Mouse (Mus musculus) kidney, embryonic 14.5 days (tissue): ENCODE measurements around the gene Il24. TPM values are rescaled to one million over a fixed set of nuclear protein-coding genes. Genes with fewer than 3 reads are reported as not detected.

ENCODE experiments used
- ATAC-seq: fragments of 200-750 bp; cut with Nextera tagmentation; 2 replicates; pipeline ENCODE4 v1.8.0; 2017; ENCODE audit warnings: moderate number of reproducible peaks, mild to moderate bottlenecking, moderate TSS enrichment, moderate library complexity; ENCODE audit not compliant: low FRiP score, low TSS enrichment
- H3K27ac ChIP-seq: fragments of 300-500 bp; sonication (generic); 2 replicates; pipeline ENCODE4 v1.5.1; 2014; ENCODE audit warnings: low read depth, mild to moderate bottlenecking, low read length, moderate library complexity, mixed read lengths
- H3K27me3 ChIP-seq: fragments of 300-500 bp; sonication (generic); 2 replicates; pipeline ENCODE4 v1.6.1; 2014; ENCODE audit warnings: mild to moderate bottlenecking, low read length; ENCODE audit not compliant: control insufficient read depth, insufficient read depth
- H3K36me3 ChIP-seq: fragments of 300-500 bp; sonication (generic); 2 replicates; pipeline ENCODE4 v1.6.1; 2014; ENCODE audit warnings: low read length, mixed read lengths; ENCODE audit not compliant: control insufficient read depth, insufficient read depth
- H3K4me1 ChIP-seq: fragments of 300-500 bp; sonication (generic); 2 replicates; pipeline ENCODE4 v1.6.1; 2014; ENCODE audit warnings: low read length, mixed read lengths; ENCODE audit not compliant: control insufficient read depth, insufficient read depth
- H3K4me2 ChIP-seq: fragments of 300-500 bp; sonication (generic); replicated peaks from 2 replicates; pipeline ENCODE4 v1.6.1; 2014; ENCODE audit warnings: low read depth, mild to moderate bottlenecking, low read length
- H3K4me3 ChIP-seq: fragments of 300-500 bp; sonication (generic); 2 replicates; pipeline ENCODE4 v1.5.1; 2014; ENCODE audit warnings: mild to moderate bottlenecking, low read length
- H3K9ac ChIP-seq: fragments of 300-500 bp; sonication (generic); 2 replicates; pipeline ENCODE4 v1.6.1; 2014; ENCODE audit warnings: low read depth, mild to moderate bottlenecking, low read length, moderate library complexity
- H3K9me3 ChIP-seq: fragments of 300-500 bp; sonication (generic); 2 replicates; pipeline ENCODE4 v1.6.1; 2016; ENCODE audit warnings: low read length; ENCODE audit not compliant: control insufficient read depth
- WGBS: fragments of 180-500 bp; shearing (Covaris S2); extraction: QIAGEN DNeasy Blood & Tissue Kit; methylation state at CpG from one replicate; pipeline ENCODE4 v1.1.7; 2014; 5-methylcytosine and 5-hydroxymethylcytosine counted together
- polyA plus RNA-seq: library from polyadenylated mRNA; unstranded; fragments of >200 nt; fragmentation: Nextera tagmentation; extraction: Ambion mirVana; gene quantifications from 2 replicates; pipeline ENCODE4 v1.2.1, GENCODE M21; 2014

Gene Il24
- polyA plus RNA-seq, 1 experiment from 2014 or later: not detected

GRCm38 (mm10) chr1:130883146-130883545 lies 4.1 kb downstream of the Il24 start:
- Histone ChIP-seq H3K4me2 (no peak overlapping the region), H3K36me3 (no peaks in the 10 kb centered on the region), H3K9me3 (no peaks in the 10 kb centered on the region), H3K27ac (no peak overlapping the region), H3K4me1 (no peaks in the 10 kb centered on the region), H3K27me3 (peaks cover 9% of the 10 kb centered on the region; the same call in 1 of the 2 replicates), H3K9ac (no peak overlapping the region), H3K4me3 (no peak overlapping the region)
- WGBS: 90% methylated on average over 4 of the region's 4 CpGs
- ATAC-seq: no peak

GRCm38 (mm10) chr1:130879927-130880326 lies 7.3 kb downstream of the Il24 start:
- ATAC-seq: no peak
- no peak overlapping the region for H3K4me2 ChIP-seq
- WGBS: 93% methylated on average over 7 of the region's 7 CpGs
- peaks cover 15% of the 10 kb centered on the region for H3K27me3 ChIP-seq
- no peaks in the 10 kb centered on the region for H3K36me3 ChIP-seq
- H3K9ac ChIP-seq: no peak overlapping the region
- H3K4me3 ChIP-seq: no peak overlapping the region
- no peaks in the 10 kb centered on the region for H3K4me1 ChIP-seq
- H3K27ac ChIP-seq: no peak overlapping the region
- H3K9me3 ChIP-seq: no peaks in the 10 kb centered on the region

GRCm38 (mm10) chr1:130877889-130878614 lies 9.2 kb downstream of the Il24 start:
- Histone ChIP-seq H3K36me3 (no peaks in the 10 kb centered on the region), H3K27me3 (peaks cover 15% of the 10 kb centered on the region), H3K27ac (no peak overlapping the region), H3K4me3 (peak overlapping the region; percentile 32), H3K4me1 (no peaks in the 10 kb centered on the region), H3K4me2 (peak overlapping the region; percentile 65), H3K9ac (no peak overlapping the region), H3K9me3 (no peaks in the 10 kb centered on the region)
- ATAC-seq: peak; percentile 62
- 2% methylated on average over 43 of the region's 43 CpGs for WGBS

GRCm38 (mm10) chr1:130876931-130877509 lies 10.2 kb downstream of the Il24 start:
- H3K9ac ChIP-seq: no peak overlapping the region
- no peaks in the 10 kb centered on the region for H3K4me1 ChIP-seq
- no peaks in the 10 kb centered on the region for H3K9me3 ChIP-seq
- WGBS: 20% methylated on average over 3 of the region's 3 CpGs
- H3K27me3 ChIP-seq: peaks cover 15% of the 10 kb centered on the region
- no peaks in the 10 kb centered on the region for H3K36me3 ChIP-seq
- no peak overlapping the region for H3K4me2 ChIP-seq
- ATAC-seq: no peak
- H3K4me3 ChIP-seq: no peak overlapping the region
- H3K27ac ChIP-seq: no peak overlapping the region

GRCm38 (mm10) chr1:130875910-130876309 lies 11.3 kb downstream of the Il24 start:
- H3K4me1 ChIP-seq: no peaks in the 10 kb centered on the region
- no peak overlapping the region for H3K4me2 ChIP-seq
- H3K27ac ChIP-seq: no peak overlapping the region
- no peak overlapping the region for H3K4me3 ChIP-seq
- no peak for ATAC-seq
- H3K27me3 ChIP-seq: peaks cover 15% of the 10 kb centered on the region
- no peaks in the 10 kb centered on the region for H3K9me3 ChIP-seq
- H3K9ac ChIP-seq: no peak overlapping the region
- WGBS: 84% methylated on average over 3 of the region's 3 CpGs
- H3K36me3 ChIP-seq: no peaks in the 10 kb centered on the region

- H3K27me3 ChIP-seq: peaks cover 13% of the 10 kb centered on the region
- H3K4me1 ChIP-seq: no peaks in the 10 kb centered on the region
- no peaks in the 10 kb centered on the region for H3K36me3 ChIP-seq
- H3K9me3 ChIP-seq: no peaks in the 10 kb centered on the region
- no peak overlapping the region for H3K4me2 ChIP-seq
- H3K27ac ChIP-seq: no peak overlapping the region
- H3K9ac ChIP-seq: no peak overlapping the region
- peak; percentile 44; the same call in 1 of the 2 replicates for ATAC-seq
- no peak overlapping the region for H3K4me3 ChIP-seq
- 42% methylated on average over 3 of the region's 3 CpGs for WGBS
Observed at GRCm38 (mm10) chr1:130875139-130875538, 12.1 kb downstream of the Il24 start.

GRCm38 (mm10) chr1:130872912-130873311 lies 14.3 kb downstream of the Il24 start:
- ATAC-seq: no peak
- no peak overlapping the region for H3K4me3 ChIP-seq
- 80% methylated on average over 2 of the region's 2 CpGs for WGBS

GRCm38 (mm10) chr1:130865541-130866221 lies 21.6 kb downstream of the Il24 start, which contains the start of gene Fcmr:
Gene Fcmr (plus strand): TSS chr1:130865669.
- H3K4me2 ChIP-seq: no peak within 1 kb of the TSS
- H3K36me3 ChIP-seq: no peaks in the 10 kb centered on the region
- no peak within 1 kb of the TSS for H3K4me3 ChIP-seq

More at GRCm38 (mm10) chr1:130872912-130873311, 14.3 kb downstream of the Il24 start:
- Histone ChIP-seq H3K9ac (no peak overlapping the region), H3K27me3 (peaks cover 4% of the 10 kb centered on the region), H3K27ac (no peak overlapping the region), H3K4me1 (no peaks in the 10 kb centered on the region), H3K36me3 (no peaks in the 10 kb centered on the region), H3K9me3 (no peaks in the 10 kb centered on the region), H3K4me2 (no peak overlapping the region)

GRCm38 (mm10) chr1:130864741-130865140 lies 22.5 kb downstream of the Il24 start:
- H3K4me1 ChIP-seq: no peaks in the 10 kb centered on the region
- no peaks in the 10 kb centered on the region for H3K27me3 ChIP-seq
- no peaks in the 10 kb centered on the region for H3K36me3 ChIP-seq
- H3K27ac ChIP-seq: no peak overlapping the region
- ATAC-seq: no peak
- no peak overlapping the region for H3K4me2 ChIP-seq
- no peak overlapping the region for H3K9ac ChIP-seq
- 88% methylated on average over 5 of the region's 5 CpGs for WGBS
- no peak overlapping the region for H3K4me3 ChIP-seq
- H3K9me3 ChIP-seq: no peaks in the 10 kb centered on the region

More at GRCm38 (mm10) chr1:130865541-130866221, 21.6 kb downstream of the Il24 start, which contains the start of gene Fcmr:
- no peaks in the 10 kb centered on the region for H3K27me3 ChIP-seq
- 80% methylated on average over 7 of the region's 7 CpGs for WGBS
- H3K27ac ChIP-seq: no peak within 1 kb of the TSS
- no peak within 1 kb of the TSS for H3K9ac ChIP-seq
- no peaks in the 10 kb centered on the region for H3K4me1 ChIP-seq
- H3K9me3 ChIP-seq: no peaks in the 10 kb centered on the region
- ATAC-seq: no peak
